Mouse (Mus musculus) heart, adult 2 months (tissue): ENCODE results near the gene Mapre3.

Source experiments
- CTCF ChIP-seq: fragments of 200-600 bp; IDR thresholded peaks from 2 replicates; pipeline ENCODE4 v1.8.1; 2022; ENCODE audit warnings: antibody characterized with exemption, mild to moderate bottlenecking, moderate library complexity
- POLR2A ChIP-seq: fragments of 200-500 bp; IDR thresholded peaks from 2 replicates; pipeline ENCODE4 v1.6.1; 2011; ENCODE audit warnings: mild to moderate bottlenecking, low read depth, low read length, control low read depth; ENCODE audit not compliant: insufficient read depth

DNA sequence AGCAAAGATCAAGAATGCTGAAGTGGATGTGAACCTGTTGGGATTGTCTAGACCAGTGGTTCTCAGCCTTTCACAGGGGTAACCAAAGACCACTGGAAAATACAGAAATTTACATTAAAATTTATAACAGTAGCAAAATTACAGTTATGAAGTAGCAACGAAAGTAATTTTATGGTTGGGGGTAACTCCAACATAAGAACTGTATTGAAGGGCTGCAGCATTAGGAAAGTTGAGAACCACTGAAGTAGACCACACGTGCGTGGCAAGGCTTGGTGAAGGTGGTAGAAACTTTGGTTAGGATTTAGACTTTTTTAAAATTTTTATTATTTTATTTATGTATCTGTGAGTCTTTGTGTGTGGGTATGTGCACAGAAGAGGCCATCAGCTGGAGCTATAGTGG, 53.3 kb downstream of the Mapre3 start, which contains the start of gene Tmem214:
- TF ChIP-seq CTCF (no peak), POLR2A (no peak)
